Comparison of ENCODE assay signal across 8 mouse cellular contexts in the genomic region with DNA sequence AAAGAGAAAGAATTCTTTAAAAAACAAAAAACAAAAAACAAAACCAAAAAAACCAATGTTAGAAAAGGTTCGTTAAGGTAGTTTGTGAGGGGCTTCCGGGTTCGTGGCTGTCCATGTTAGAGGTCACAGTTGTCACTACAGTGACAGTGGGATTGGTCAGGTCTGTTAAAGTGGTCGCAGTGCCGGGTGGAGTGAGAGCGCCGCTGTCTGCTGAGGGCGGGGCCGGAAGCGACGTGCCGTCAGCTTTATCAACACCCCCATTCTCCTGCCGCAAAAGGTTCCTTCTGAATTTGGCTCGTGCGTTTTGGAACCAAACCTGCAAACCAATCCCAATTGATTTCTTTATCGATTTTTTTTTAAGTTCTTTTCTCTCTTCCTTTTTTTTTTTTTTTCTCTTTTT. TPM values are rescaled to one million over a fixed set of nuclear protein-coding genes. Genes with fewer than 3 reads are reported as not detected.
DNase-seq lines count a peak whose midpoint lies in the region; ATAC-seq lines count a peak whose summit lies in the region.

No protein-coding gene starts in this region.

- no peaks in the 10 kb centered on the region for H3K9me3 ChIP-seq in embryonic facial prominence, embryonic 13.5 days
- H3K9me3 ChIP-seq in intestine, embryonic 14.5 days (ENCODE audit: control insufficient read depth, low read length) = no peaks in the 10 kb centered on the region
- no peaks in the 10 kb centered on the region for H3K9me3 ChIP-seq in midbrain, embryonic 15.5 days

- H3K4me1 ChIP-seq in embryonic facial prominence, embryonic 13.5 days = no peaks in the 10 kb centered on the region
- 0 out of 2 replicates have a peak, but pooled peaks cover 2% of the 10 kb centered on the region for H3K4me1 ChIP-seq in intestine, embryonic 14.5 days (replicated peaks; ENCODE audit: control insufficient read depth, insufficient read depth, low read length)
- H3K4me1 ChIP-seq in midbrain, embryonic 15.5 days = peaks cover 2% of the 10 kb centered on the region; the same call in 1 of the 2 replicates

- peak; percentile 33 for DNase-seq in left cerebral cortex, postnatal 4 days
- DNase-seq in left cerebral cortex, adult 11 months (ENCODE audit: low spot score) = no peak
- DNase-seq in intestine, embryonic 14.5 days (ENCODE audit: low spot score) = no peak
- no peak for DNase-seq in urinary bladder, postnatal 25 days (ENCODE audit: low spot score)
- DNase-seq in left cerebral cortex, adult 9 months (ENCODE audit: low spot score in 2 of 2) = no peak
- DNase-seq in adrenal gland, postnatal 10 days = no peak

- peak overlapping the region; percentile 63 for H3K4me2 ChIP-seq in embryonic facial prominence, embryonic 13.5 days
- peak overlapping the region; percentile 61 for H3K4me2 ChIP-seq in intestine, embryonic 14.5 days (ENCODE audit: low read length)
- H3K4me2 ChIP-seq in midbrain, embryonic 15.5 days = peak overlapping the region; percentile 45

- peaks cover 46% of the 10 kb centered on the region for H3K27me3 ChIP-seq in embryonic facial prominence, embryonic 13.5 days
- H3K27me3 ChIP-seq in intestine, embryonic 14.5 days (replicated peaks; ENCODE audit: control insufficient read depth, insufficient read depth, low read length) = peaks cover 57% of the 10 kb centered on the region
- peaks cover 23% of the 10 kb centered on the region for H3K27me3 ChIP-seq in midbrain, embryonic 15.5 days (replicated peaks)

- intact Hi-C loops in left cerebral cortex, postnatal 4 days (cut with DNase I) = loop anchor here (5.0 to 10.0 kb wide), 3 partner anchors 217 to 699 kb away; no protein-coding TSS in a partner anchor

- H3K36me3 ChIP-seq in embryonic facial prominence, embryonic 13.5 days = no peaks in the 10 kb centered on the region
- H3K36me3 ChIP-seq in intestine, embryonic 14.5 days (ENCODE audit: control insufficient read depth, insufficient read depth, low read length) = no peaks in the 10 kb centered on the region
- no peaks in the 10 kb centered on the region for H3K36me3 ChIP-seq in midbrain, embryonic 15.5 days (replicated peaks)

- 2% methylated on average over 16 of the region's 16 CpGs for WGBS in embryonic facial prominence, embryonic 13.5 days
- WGBS in intestine, embryonic 14.5 days = under 1% methylated on average over 16 of the region's 16 CpGs
- 2% methylated on average over 16 of the region's 16 CpGs for WGBS in midbrain, embryonic 15.5 days

- peak overlapping the region; percentile 37 for H3K4me3 ChIP-seq in embryonic facial prominence, embryonic 13.5 days
- peak overlapping the region; percentile 24 for H3K4me3 ChIP-seq in intestine, embryonic 14.5 days (ENCODE audit: low read depth, low read length)
- H3K4me3 ChIP-seq in midbrain, embryonic 15.5 days = peak overlapping the region; percentile 31

- no peak overlapping the region for H3K9ac ChIP-seq in embryonic facial prominence, embryonic 13.5 days
- H3K9ac ChIP-seq in intestine, embryonic 14.5 days (ENCODE audit: low read length) = no peak overlapping the region
- H3K9ac ChIP-seq in midbrain, embryonic 15.5 days = peak overlapping the region; percentile 33; the same call in 1 of the 2 replicates

- no peak for ATAC-seq in embryonic facial prominence, embryonic 13.5 days (ENCODE audit: insufficient number of reproducible peaks, insufficient read depth, low FRiP score, low TSS enrichment, low read depth)
- peak; percentile 70; the same call in 1 of the 2 replicates for ATAC-seq in intestine, embryonic 14.5 days (replicated peaks; ENCODE audit: low FRiP score, low TSS enrichment, low read depth)
- peak; percentile 63 for ATAC-seq in midbrain, embryonic 15.5 days (replicated peaks)

- no peak overlapping the region for H3K27ac ChIP-seq in embryonic facial prominence, embryonic 13.5 days
- no peak overlapping the region for H3K27ac ChIP-seq in intestine, embryonic 14.5 days (ENCODE audit: low read depth)
- H3K27ac ChIP-seq in midbrain, embryonic 15.5 days = peak overlapping the region; percentile 43; the same call in 1 of the 2 replicates

RNA-seq across cellular contexts. Expression of a gene that starts 17.1 kb away (rescaled TPM):
- total RNA-seq in left cerebral cortex, postnatal 4 days (2021) = 1 to 10 TPM; 1.8 to 4.9 TPM
- 0.66 and 0.73 TPM in 2 replicates for polyA plus RNA-seq in embryonic facial prominence, embryonic 13.5 days (2015; fragmentation: Nextera tagmentation; extraction: Ambion mirVana)
- 0.05 TPM in 1 of 2 replicates, not detected in the other for polyA plus RNA-seq in intestine, embryonic 14.5 days (2014; fragmentation: Nextera tagmentation; extraction: Ambion mirVana)
- 124 and 139 TPM in 2 replicates for polyA plus RNA-seq in midbrain, embryonic 15.5 days (2015; fragmentation: Nextera tagmentation; extraction: Ambion mirVana)
- total RNA-seq in adrenal gland, postnatal 10 days (2021) = under 1 TPM; 0.18 TPM

RNA-seq across cellular contexts. Expression of a gene that starts 25.3 kb away (rescaled TPM):
- 10 to 100 TPM; 14.7 to 17.2 TPM for total RNA-seq in left cerebral cortex, postnatal 4 days (2021)
- 36.3 and 42.6 TPM in 2 replicates for polyA plus RNA-seq in embryonic facial prominence, embryonic 13.5 days (2015; fragmentation: Nextera tagmentation; extraction: Ambion mirVana)
- 43.9 and 46.1 TPM in 2 replicates for polyA plus RNA-seq in intestine, embryonic 14.5 days (2014; fragmentation: Nextera tagmentation; extraction: Ambion mirVana)
- 33.6 and 37.6 TPM in 2 replicates for polyA plus RNA-seq in midbrain, embryonic 15.5 days (2015; fragmentation: Nextera tagmentation; extraction: Ambion mirVana)
- 10 to 100 TPM; 20.9 to 25.2 TPM for total RNA-seq in adrenal gland, postnatal 10 days (2021)

Comparison
In these comparisons a context has a peak if more than half of its experiments do, and no peak if none do; other contexts are left out.
1. RNA of a gene that starts 17.1 kb away (polyA plus RNA-seq): 124 to 139 TPM in midbrain, embryonic 15.5 days; 0.66 to 0.73 TPM in embryonic facial prominence, embryonic 13.5 days and 0.05 TPM in intestine, embryonic 14.5 days; every median in the first group is over 10 times any median in the second.
2. Peak in every context shown above with its lines, with median percentiles within 50 percentile points of each other: H3K4me2 ChIP-seq and H3K4me3 ChIP-seq.